Mouse (Mus musculus) megakaryocyte, embryonic 14.5 days (primary cell): ENCODE results near the gene Arntl.

Experiments used
- FLI1 ChIP-seq: IDR thresholded peaks from 2 replicates; pipeline ENCODE4 v1.6.1; 2012; ENCODE audit warnings: low read length, inconsistent platforms, mixed read lengths
- GATA1 ChIP-seq: IDR thresholded peaks from 3 replicates; pipeline ENCODE4 v1.6.1; 2012; ENCODE audit warnings: mixed read lengths, low read length, inconsistent platforms, borderline replicate concordance

DNA sequence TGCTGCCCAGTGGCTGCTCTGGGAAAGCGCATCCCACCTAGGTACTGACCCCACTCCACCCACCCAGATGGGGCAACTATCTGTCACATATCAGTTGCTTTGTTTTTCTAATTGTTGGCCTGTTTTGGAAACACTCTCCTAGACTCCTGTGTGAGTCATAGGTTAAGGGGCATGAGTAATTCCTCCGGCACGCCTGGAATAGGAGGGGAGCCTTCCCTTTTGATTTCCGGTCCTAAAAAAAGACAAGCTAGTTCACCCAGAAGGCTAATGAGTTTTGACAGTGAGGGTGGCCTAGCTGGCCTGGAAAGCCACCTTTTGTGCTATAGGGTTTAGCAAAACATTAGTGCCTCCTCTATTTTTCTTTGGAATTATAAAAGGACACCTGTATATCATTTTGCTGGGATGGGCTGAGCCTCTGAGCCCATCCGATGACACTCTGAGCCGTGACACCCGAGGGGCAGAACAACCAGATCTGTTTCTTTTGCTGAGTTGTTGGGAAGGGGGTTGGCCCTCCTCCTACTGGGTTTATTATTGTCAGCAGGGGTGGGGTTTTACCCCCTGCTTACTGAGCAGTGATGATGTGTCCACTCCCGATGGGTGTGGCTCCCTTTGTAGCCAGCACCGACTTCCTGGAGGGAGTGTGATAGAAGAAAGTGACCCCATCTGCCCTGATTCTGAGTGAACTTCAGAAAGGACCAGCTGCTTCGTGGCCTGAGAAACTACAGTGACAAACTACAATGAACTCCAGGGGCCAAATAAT, 21.0 kb upstream of the Arntl start:
- no peak for TF ChIP-seq FLI1
- TF ChIP-seq GATA1 = no peak
